Mouse (Mus musculus): ENCODE measurements around the gene Gm49354. TPM values are rescaled to one million over a fixed set of nuclear protein-coding genes. Genes with fewer than 3 reads are reported as not detected.

Gene Gm49354
- polyA plus RNA-seq, 1 experiment from 2014 or later, result not detected

Other genes starting within 250 kb of the Gm49354 start
- 56.1 and 60.5 TPM in 2 replicates for gene Agtpbp1, start 197.0 kb downstream of the Gm49354 start, polyA plus RNA-seq (2015; fragmentation: Nextera tagmentation; extraction: Ambion mirVana)
- 168 and 177 TPM in 2 replicates for gene Naa35, start 197.0 kb downstream of the Gm49354 start, polyA plus RNA-seq (2015; fragmentation: Nextera tagmentation; extraction: Ambion mirVana)
- 40.9 and 49.6 TPM in 2 replicates for gene Golm1, start 106.4 kb downstream of the Gm49354 start, polyA plus RNA-seq (2015; fragmentation: Nextera tagmentation; extraction: Ambion mirVana)
- gene 4921517D22Rik, start 88.1 kb downstream of the Gm49354 start, polyA plus RNA-seq (2015; fragmentation: Nextera tagmentation; extraction: Ambion mirVana), result not detected in 2 replicates
- 0.20 TPM in 1 of 2 replicates, not detected in the other for gene Spata31d1a, start 71.9 kb downstream of the Gm49354 start, polyA plus RNA-seq (2015; fragmentation: Nextera tagmentation; extraction: Ambion mirVana)
- gene Spata31d1b, start 70.0 kb downstream of the Gm49354 start, polyA plus RNA-seq (2015; fragmentation: Nextera tagmentation; extraction: Ambion mirVana), result not detected in 2 replicates
- not detected in 2 replicates for gene Spata31d1d, start 50.5 kb downstream of the Gm49354 start, polyA plus RNA-seq (2015; fragmentation: Nextera tagmentation; extraction: Ambion mirVana)
- gene 1700014D04Rik, start 35.5 kb downstream of the Gm49354 start, polyA plus RNA-seq (2015; fragmentation: Nextera tagmentation; extraction: Ambion mirVana), result 0.54 TPM in 1 of 2 replicates, not detected in the other
- 145 and 149 TPM in 2 replicates for gene Isca1, start 12.4 kb downstream of the Gm49354 start, polyA plus RNA-seq (2015; fragmentation: Nextera tagmentation; extraction: Ambion mirVana)
- gene Tut7, start 40.9 kb upstream of the Gm49354 start, polyA plus RNA-seq (2015; fragmentation: Nextera tagmentation; extraction: Ambion mirVana), result 57.7 and 65.1 TPM in 2 replicates